Mouse (Mus musculus) kidney, postnatal 36 days (tissue): ENCODE data around the gene 9130023H24Rik.

Experiments used
- DNase-seq, 2 experiments: peaks; one replicate each; pipeline ENCODE4 v3.0.0; 2021 to 2022; ENCODE audit warnings: mixed read lengths in 2 of 2

9130023H24Rik gene

DNA sequence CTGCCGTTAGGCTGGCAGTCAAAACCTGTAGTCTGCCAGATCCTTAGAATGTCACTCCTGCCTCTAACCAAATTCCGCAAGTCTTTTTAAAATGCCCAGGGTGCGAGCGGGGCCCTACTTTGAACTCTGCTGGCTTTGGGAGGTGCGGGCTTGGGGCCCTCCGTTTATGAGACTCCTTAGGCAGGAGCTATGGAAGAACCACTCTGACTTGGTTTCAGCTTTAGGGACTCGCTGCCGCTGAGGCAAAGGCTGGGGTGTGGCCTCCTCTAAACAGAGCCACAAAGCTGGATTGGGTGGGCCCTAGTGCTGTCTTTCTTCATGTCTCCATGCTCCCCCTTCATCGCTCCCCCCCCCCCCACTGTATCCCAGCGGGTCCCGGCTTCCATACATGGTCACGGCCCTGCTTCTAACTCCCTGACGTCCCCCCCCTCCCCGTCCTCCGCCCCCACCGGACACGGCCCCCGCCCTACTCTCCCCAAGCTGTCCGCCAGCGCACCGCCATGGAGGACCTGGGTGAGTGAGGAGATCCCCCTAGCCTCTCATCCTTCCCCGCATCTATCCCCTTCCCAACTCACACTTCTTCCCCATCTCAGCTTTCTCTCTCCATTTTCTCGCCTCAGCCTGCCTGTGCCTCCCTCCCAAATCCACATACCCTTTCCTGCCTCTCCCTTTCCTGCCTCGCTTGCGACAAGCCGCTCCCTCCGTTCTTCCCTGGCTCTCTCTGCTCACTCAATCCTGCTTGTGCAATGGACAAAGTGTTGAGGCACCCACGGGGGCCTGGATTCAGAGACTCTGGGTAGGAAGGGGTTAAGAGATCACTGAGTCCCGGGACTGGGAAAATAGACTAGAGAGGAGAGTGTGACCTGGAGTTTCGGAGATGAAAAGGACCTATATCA, 8.9 kb upstream of the 9130023H24Rik start, which contains the start of gene Tgfb1i1:
TSS of gene Tgfb1i1 (plus strand) at position 317 of the 896 bp plus-strand sequence.
- peak; percentile 68 to 70 for DNase-seq

- DNase-seq: no peak
These were observed 7.7 kb upstream of the 9130023H24Rik start for GRCm38 (mm10) chr7:128245547-128245946.

GRCm38 (mm10) chr7:128244410-128245025, 6.7 kb upstream of the 9130023H24Rik start:
- no peak for DNase-seq

DNA sequence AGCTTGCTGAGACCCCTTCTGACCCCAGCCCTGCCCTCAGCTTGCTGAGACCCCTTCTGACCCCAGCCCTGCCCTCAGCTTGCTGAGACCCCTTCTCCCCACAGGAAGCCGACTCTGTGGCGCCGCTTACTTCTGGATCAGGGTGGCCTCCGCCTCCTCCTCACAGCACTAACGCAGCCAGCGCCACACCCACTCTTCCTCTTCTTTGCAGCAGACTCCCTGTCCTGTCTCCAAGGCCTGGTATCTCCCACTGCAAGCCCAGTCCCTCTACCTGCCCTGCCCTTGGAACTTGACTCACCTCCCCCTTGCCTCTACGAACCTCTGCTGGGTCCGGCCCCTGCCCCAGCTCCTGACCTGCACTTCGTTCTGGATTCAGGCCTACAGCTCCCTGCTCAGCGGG, 6.1 kb upstream of the 9130023H24Rik start:
- no peak for DNase-seq

GRCm38 (mm10) chr7:128242331-128242730, 4.5 kb upstream of the 9130023H24Rik start:
- DNase-seq: no peak

DNA sequence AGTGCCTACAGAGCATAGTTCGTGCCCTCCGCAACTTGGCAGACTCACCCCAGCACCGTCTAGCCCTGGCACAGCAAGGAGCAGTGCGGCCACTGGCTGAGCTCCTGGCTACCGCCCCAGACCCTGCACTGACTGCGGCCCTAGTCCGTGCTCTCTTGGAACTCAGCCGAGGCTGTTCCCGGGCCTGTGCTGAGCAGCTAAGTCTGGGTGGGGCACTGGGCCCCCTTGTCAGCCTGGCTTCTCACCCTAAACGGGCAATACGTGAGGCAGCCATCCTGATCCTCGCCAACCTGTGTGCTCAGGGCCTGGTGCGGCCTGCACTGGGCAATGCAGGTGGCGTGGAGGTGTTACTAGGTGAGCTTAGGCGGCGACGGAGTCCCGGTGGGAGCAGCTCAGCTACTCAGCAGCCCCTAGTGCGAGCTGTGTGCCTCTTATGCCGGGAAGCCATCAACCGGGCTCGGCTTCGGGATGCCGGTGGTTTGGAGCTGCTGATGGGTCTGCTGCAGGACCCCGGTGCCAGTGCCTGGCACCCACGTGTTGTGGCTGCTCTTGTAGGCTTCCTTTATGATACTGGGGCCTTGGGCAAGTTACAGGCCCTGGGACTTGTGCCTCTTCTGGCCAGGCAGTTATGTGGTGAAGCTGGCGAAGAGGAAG, 2.4 kb upstream of the 9130023H24Rik start:
- no peak for DNase-seq

DNA sequence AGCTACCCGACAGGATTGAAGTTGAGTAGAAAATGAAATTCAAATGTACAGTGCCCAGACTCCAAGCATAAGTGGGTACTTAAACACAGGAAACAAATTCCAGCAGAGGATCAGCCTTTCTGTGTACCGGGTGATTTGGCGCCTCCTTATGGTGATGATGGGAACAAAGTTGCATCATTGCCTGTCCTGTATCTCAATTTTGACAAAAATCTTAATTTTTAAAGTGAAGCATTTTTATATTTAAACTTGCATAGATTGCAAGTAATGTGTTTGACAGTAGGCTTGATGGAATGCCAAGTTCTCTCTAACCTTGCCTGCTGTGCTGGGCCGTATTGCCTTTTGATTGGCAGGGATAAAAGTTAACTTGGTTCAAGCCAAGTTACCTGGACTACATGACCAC, 1.2 kb upstream of the 9130023H24Rik start:
- DNase-seq: peak; percentile 34 to 63

DNA sequence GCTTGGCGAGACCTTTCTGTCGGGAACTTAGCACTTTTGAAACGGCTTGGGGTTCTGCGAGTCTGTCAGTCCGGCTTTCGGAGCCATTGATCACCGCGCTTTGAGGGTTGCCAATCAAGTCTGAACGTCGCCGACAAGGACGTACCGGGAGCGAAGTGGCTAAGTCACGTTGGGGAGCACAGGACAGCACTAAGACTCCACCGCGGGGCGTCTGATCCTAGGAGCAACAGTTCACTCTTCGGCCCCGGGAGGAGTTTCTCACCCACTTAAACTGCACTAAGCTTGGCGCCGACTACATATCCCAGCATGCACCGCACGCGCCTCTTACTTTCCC, 271 bp downstream of the 9130023H24Rik start:
- DNase-seq: no peak

GRCm38 (mm10) chr7:128236856-128237592, 807 bp downstream of the 9130023H24Rik start, which contains the start of gene Armc5:
TSS of gene Armc5 (plus strand) at chr7:128237342.
- DNase-seq: peak; percentile 85 to 92

DNA sequence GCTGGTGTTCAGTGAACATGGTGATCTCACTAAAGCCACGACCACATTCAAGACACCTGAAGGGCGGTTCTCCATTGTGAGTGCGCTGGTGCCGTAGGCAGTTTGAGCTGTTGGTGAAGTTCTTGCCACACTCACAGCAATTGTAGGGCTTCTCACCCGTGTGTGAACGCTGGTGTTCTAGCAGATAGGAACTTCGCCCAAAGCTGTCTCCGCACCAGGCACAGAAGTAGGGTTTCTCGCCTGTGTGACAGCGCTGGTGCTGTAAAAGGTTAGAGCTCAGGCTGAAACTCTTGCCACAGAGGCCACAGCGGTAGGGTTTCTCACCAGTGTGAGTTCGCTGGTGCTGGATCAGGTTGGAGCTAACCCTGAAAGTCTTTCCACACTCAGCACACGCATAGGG, 1.4 kb downstream of the 9130023H24Rik start:
- no peak for DNase-seq

GRCm38 (mm10) chr7:128235481-128235880, 2.4 kb downstream of the 9130023H24Rik start:
- peak; percentile 59 to 90 for DNase-seq

GRCm38 (mm10) chr7:128234796-128235195, 3.0 kb downstream of the 9130023H24Rik start:
- no peak for DNase-seq

DNA sequence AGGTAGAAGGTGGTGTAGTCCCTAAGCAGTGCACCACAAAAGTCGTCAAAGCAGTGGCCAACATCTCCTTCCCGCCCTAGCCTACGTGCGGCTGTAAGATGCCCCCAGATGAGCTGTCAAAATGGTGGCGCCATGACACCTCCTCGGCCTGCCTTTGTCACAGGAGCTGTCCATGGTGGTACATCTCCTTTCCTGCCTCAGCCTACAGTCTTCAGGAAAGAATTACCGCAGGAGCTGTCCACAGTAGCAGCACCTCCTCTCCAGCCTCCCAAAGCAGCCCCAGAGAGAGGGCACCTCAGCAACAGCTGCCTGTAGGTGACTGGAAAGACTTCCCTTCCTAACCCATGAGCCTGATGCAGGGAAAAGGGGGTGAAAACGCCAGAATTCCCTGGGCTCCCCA, 6.1 kb downstream of the 9130023H24Rik start:
- peak in 1 of 2 experiments; percentile 32 for DNase-seq

DNA sequence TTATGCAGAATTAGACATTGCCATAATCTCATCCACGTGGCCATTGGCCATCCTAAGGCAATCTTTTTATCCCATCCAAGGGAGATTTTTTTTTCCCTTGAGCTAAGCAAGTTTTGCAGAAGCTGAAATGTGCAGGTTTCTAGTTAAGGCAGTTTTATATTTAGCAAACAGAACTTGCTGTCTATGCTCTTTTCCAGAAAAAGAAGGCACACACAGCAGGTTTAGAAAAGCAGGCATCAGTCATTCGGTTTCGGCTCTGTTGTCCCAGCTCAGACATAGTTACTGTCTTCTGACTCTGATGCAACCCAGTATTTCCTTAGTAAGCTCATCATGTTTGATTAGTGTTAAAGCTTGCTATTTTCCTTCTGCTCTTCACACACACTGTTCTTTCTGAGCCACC, 16.9 kb downstream of the 9130023H24Rik start:
- DNase-seq: peak in 1 of 2 experiments; percentile 48

- no peak for DNase-seq
These were observed 17.9 kb downstream of the 9130023H24Rik start for GRCm38 (mm10) chr7:128219952-128220351.

- peak; percentile 67 to 69 for DNase-seq
These were observed 28.0 kb downstream of the 9130023H24Rik start for GRCm38 (mm10) chr7:128209826-128210225.

- DNase-seq: peak; percentile 55 to 76
These were observed 29.6 kb downstream of the 9130023H24Rik start for GRCm38 (mm10) chr7:128208187-128208586.

GRCm38 (mm10) chr7:128206152-128206551, 31.7 kb downstream of the 9130023H24Rik start, which contains the start of gene Cox6a2:
TSS of gene Cox6a2 (minus strand) at chr7:128206387.
- no peak for DNase-seq

GRCm38 (mm10) chr7:128205695-128206094, 32.1 kb downstream of the 9130023H24Rik start:
- DNase-seq: no peak

- no peak for DNase-seq
These were observed 33.7 kb downstream of the 9130023H24Rik start for GRCm38 (mm10) chr7:128204179-128204578.

- no peak for DNase-seq
These were observed 34.8 kb downstream of the 9130023H24Rik start for GRCm38 (mm10) chr7:128203071-128203470.

DNA sequence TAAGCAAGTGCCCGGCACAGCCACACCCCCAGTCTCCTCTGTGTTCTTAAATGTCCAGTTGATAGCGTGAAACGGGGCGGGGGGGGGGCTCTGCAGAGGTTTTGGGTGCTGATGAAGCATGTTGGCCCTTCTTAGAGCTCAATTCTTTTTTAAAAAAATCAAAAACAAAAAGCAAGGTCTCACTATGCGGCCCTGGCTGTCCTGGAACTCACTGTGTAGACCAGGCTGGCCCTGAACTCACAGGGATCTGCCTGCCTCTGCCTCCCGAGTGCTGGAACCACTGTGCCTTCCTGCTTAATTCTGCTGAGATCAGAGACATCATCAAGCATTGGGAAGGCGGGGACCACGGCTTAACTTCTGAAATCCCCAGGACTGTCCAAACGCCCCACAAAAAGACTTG, 36.2 kb downstream of the 9130023H24Rik start:
- DNase-seq: no peak
